Mouse (Mus musculus) MEL (cell line): Measurements from ENCODE around the gene Dusp15. TPM values are rescaled to one million over a fixed set of nuclear protein-coding genes. Genes with fewer than 3 reads are reported as not detected.

ENCODE experiments used
- DNase-seq: peaks from one replicate; pipeline ENCODE4 v3.0.0; 2011; ENCODE audit warnings: low read depth, low spot score
- H3K27ac ChIP-seq: 2 replicates; pipeline ENCODE4 v1.5.1; 2012; ENCODE audit warnings: low read depth, mild to moderate bottlenecking, control low read depth, low read length, moderate library complexity; ENCODE audit not compliant: control insufficient read depth
- H3K27me3 ChIP-seq, 2 experiments: fragments of 150-350 bp in 1 of 2; sonication (generic) in 1 of 2; 2 replicates each; pipeline ENCODE4 v1.6.1; 2012; ENCODE audit warnings: low read length in 2 of 2, mild to moderate bottlenecking in 2 of 2, improper control_type of control experiment in 1 of 2, moderate library complexity in 1 of 2; ENCODE audit not compliant: insufficient read depth in 2 of 2, control insufficient read depth in 1 of 2
- H3K36me3 ChIP-seq, 2 experiments: 2 replicates each; pipeline ENCODE4 v1.6.1; 2012 to 2014; ENCODE audit warnings: low read length in 2 of 2, improper control_type of control experiment in 1 of 2, inconsistent platforms in 1 of 2, mild to moderate bottlenecking in 1 of 2; ENCODE audit not compliant: insufficient read depth in 2 of 2, control insufficient read depth in 1 of 2
- H3K4me1 ChIP-seq, 2 experiments: fragments of 150-350 bp in 1 of 2; sonication (generic) in 1 of 2; 2 replicates each; pipeline ENCODE4 v1.6.1; 2012; ENCODE audit warnings: low read length in 2 of 2, improper control_type of control experiment in 1 of 2, mild to moderate bottlenecking in 1 of 2; ENCODE audit not compliant: insufficient read depth in 2 of 2, control insufficient read depth in 1 of 2
- H3K4me3 ChIP-seq, 2 experiments: fragments of 150-350 bp in 1 of 2; sonication (generic) in 1 of 2; 2 replicates each; pipeline ENCODE4 v1.5.1; 2012; ENCODE audit warnings: low read depth in 2 of 2, low read length in 2 of 2, mild to moderate bottlenecking in 2 of 2, moderate library complexity in 2 of 2, control low read depth in 1 of 2, improper control_type of control experiment in 1 of 2; ENCODE audit not compliant: control insufficient read depth in 1 of 2, insufficient read depth in 1 of 2
- H3K79me2 ChIP-seq: 2 replicates; pipeline ENCODE4 v1.6.1; 2012; ENCODE audit warnings: mild to moderate bottlenecking, low read length, moderate library complexity; ENCODE audit not compliant: control insufficient read depth, poor library complexity, insufficient read depth
- H3K9ac ChIP-seq: 2 replicates; pipeline ENCODE4 v1.6.1; 2012; ENCODE audit warnings: low read depth, mild to moderate bottlenecking, control low read depth, low read length, moderate library complexity; ENCODE audit not compliant: control insufficient read depth, poor library complexity, severe bottlenecking
- H3K9me3 ChIP-seq: fragments of 150-350 bp; sonication (generic); replicated peaks from 2 replicates; pipeline ENCODE4 v1.6.1; 2012; ENCODE audit warnings: mild to moderate bottlenecking, low read length, improper control_type of control experiment, moderate library complexity; ENCODE audit not compliant: insufficient read depth
- BHLHE40 ChIP-seq: IDR thresholded peaks from 2 replicates; pipeline ENCODE4 v1.6.1; 2012; ENCODE audit warnings: low read depth, mild to moderate bottlenecking, inconsistent platforms, low read length, improper control_type of control experiment, borderline replicate concordance
- CHD2 ChIP-seq: IDR thresholded peaks from 2 replicates; pipeline ENCODE4 v1.6.1; 2011; ENCODE audit warnings: low read length, improper control_type of control experiment
- CTCF ChIP-seq, 3 experiments: IDR thresholded peaks in 2 of 3; conservative IDR thresholded peaks in 1 of 3; 2 replicates each; pipeline ENCODE4 v1.5.1; 2011 to 2012; ENCODE audit warnings: low read length in 3 of 3, low read depth in 2 of 3, mild to moderate bottlenecking in 2 of 3, improper control_type of control experiment in 1 of 3, inconsistent platforms in 1 of 3, mixed read lengths in 1 of 3, moderate library complexity in 1 of 3; ENCODE audit not compliant: control insufficient read depth in 1 of 3, insufficient read depth in 1 of 3, poor library complexity in 1 of 3, severe bottlenecking in 1 of 3
- E2F4 ChIP-seq: IDR thresholded peaks from 2 replicates; pipeline ENCODE4 v1.6.1; 2011; ENCODE audit warnings: low read depth, low read length, improper control_type of control experiment, borderline replicate concordance
- ELF1 ChIP-seq: IDR thresholded peaks from 2 replicates; pipeline ENCODE4 v1.6.1; 2014; ENCODE audit warnings: low read depth, mild to moderate bottlenecking, inconsistent platforms, low read length, improper control_type of control experiment, moderate library complexity
- EP300 ChIP-seq, 2 experiments: IDR thresholded peaks; 2 replicates each; pipeline ENCODE4 v1.6.1; 2011; ENCODE audit warnings: improper control_type of control experiment in 2 of 2, low read length in 2 of 2, low read depth in 1 of 2, mild to moderate bottlenecking in 1 of 2
- ETS1 ChIP-seq: IDR thresholded peaks from 2 replicates; pipeline ENCODE4 v1.6.1; 2012; ENCODE audit warnings: low read depth, mild to moderate bottlenecking, inconsistent platforms, low read length, improper control_type of control experiment, moderate library complexity
- GABPA ChIP-seq: IDR thresholded peaks from 2 replicates; pipeline ENCODE4 v1.6.1; 2012; ENCODE audit warnings: low read depth, mild to moderate bottlenecking, inconsistent platforms, low read length, improper control_type of control experiment, moderate library complexity
- GATA1 ChIP-seq: IDR thresholded peaks from 2 replicates; pipeline ENCODE4 v1.6.1; 2011; ENCODE audit warnings: low read depth, low read length, improper control_type of control experiment
- HCFC1 ChIP-seq: IDR thresholded peaks from 2 replicates; pipeline ENCODE4 v1.6.1; 2012; ENCODE audit warnings: low read depth, mild to moderate bottlenecking, inconsistent platforms, low read length, improper control_type of control experiment, moderate library complexity
- JUND ChIP-seq: IDR thresholded peaks from 2 replicates; pipeline ENCODE4 v1.6.1; 2011; ENCODE audit warnings: low read depth, mild to moderate bottlenecking, improper control_type of control experiment, low read length
- KAT2A ChIP-seq: conservative IDR thresholded peaks from 2 replicates; pipeline ENCODE4 v1.6.1; 2012; ENCODE audit warnings: low read depth, low read length, improper control_type of control experiment, inconsistent platforms
- MAX ChIP-seq: IDR thresholded peaks from 2 replicates; pipeline ENCODE4 v1.6.1; 2011; ENCODE audit warnings: low read length, improper control_type of control experiment
- MXI1 ChIP-seq: IDR thresholded peaks from 2 replicates; pipeline ENCODE4 v1.6.1; 2011; ENCODE audit warnings: mild to moderate bottlenecking, low read depth, low read length, improper control_type of control experiment
- MYB ChIP-seq: IDR thresholded peaks from 2 replicates; pipeline ENCODE4 v1.6.1; 2011; ENCODE audit warnings: mild to moderate bottlenecking, low read depth, low read length, improper control_type of control experiment
- MYC ChIP-seq: IDR thresholded peaks from 2 replicates; pipeline ENCODE4 v1.6.1; 2011; ENCODE audit warnings: low read depth, mild to moderate bottlenecking, low read length, improper control_type of control experiment, moderate library complexity
- NELFE ChIP-seq: IDR thresholded peaks from 2 replicates; pipeline ENCODE4 v1.6.1; 2011; ENCODE audit warnings: low read depth, low read length, improper control_type of control experiment
- NRF1 ChIP-seq: IDR thresholded peaks from 2 replicates; pipeline ENCODE4 v1.6.1; 2014; ENCODE audit warnings: low read depth, mild to moderate bottlenecking, inconsistent platforms, low read length, improper control_type of control experiment, moderate library complexity; ENCODE audit not compliant: poor library complexity, insufficient read depth, severe bottlenecking
- POLR2A ChIP-seq, 2 experiments: IDR thresholded peaks; 2 replicates each; pipeline ENCODE4 v1.6.1; 2011 to 2012; ENCODE audit warnings: low read length in 2 of 2, mild to moderate bottlenecking in 2 of 2, control low read depth in 1 of 2, improper control_type of control experiment in 1 of 2, low read depth in 1 of 2, moderate library complexity in 1 of 2; ENCODE audit not compliant: control insufficient read depth in 1 of 2, insufficient read depth in 1 of 2, poor library complexity in 1 of 2
- POLR2AphosphoS2 ChIP-seq: IDR thresholded peaks from 2 replicates; pipeline ENCODE4 v1.6.1; 2011; ENCODE audit warnings: low read length, improper control_type of control experiment
- POLR2AphosphoS5 ChIP-seq: IDR thresholded peaks from 2 replicates; pipeline ENCODE4 v1.6.1; 2012; ENCODE audit warnings: low read depth, borderline replicate concordance, mild to moderate bottlenecking, inconsistent platforms, low read length, moderate library complexity, mixed read lengths
- RCOR1 ChIP-seq: IDR thresholded peaks from 2 replicates; pipeline ENCODE4 v1.6.1; 2012; ENCODE audit warnings: low read depth, mild to moderate bottlenecking, inconsistent platforms, low read length, improper control_type of control experiment
- TBP ChIP-seq: IDR thresholded peaks from 2 replicates; pipeline ENCODE4 v1.8.0; 2011; ENCODE audit warnings: low read depth, low read length, improper control_type of control experiment
- USF2 ChIP-seq, 2 experiments: IDR thresholded peaks; 2 replicates each; pipeline ENCODE4 v1.6.1; 2011 to 2012; ENCODE audit warnings: improper control_type of control experiment in 2 of 2, low read length in 2 of 2, borderline replicate concordance in 1 of 2, inconsistent platforms in 1 of 2, low read depth in 1 of 2, mild to moderate bottlenecking in 1 of 2; ENCODE audit not compliant: insufficient read depth in 1 of 2
- ZC3H11A ChIP-seq: IDR thresholded peaks from 2 replicates; pipeline ENCODE4 v1.6.1; 2012; ENCODE audit warnings: low read depth, mild to moderate bottlenecking, inconsistent platforms, low read length, improper control_type of control experiment
- ZKSCAN1 ChIP-seq: IDR thresholded peaks from 2 replicates; pipeline ENCODE4 v1.6.1; 2012; ENCODE audit warnings: low read depth, mild to moderate bottlenecking, inconsistent platforms, low read length, improper control_type of control experiment, moderate library complexity
- ZMIZ1 ChIP-seq: IDR thresholded peaks from 2 replicates; pipeline ENCODE4 v1.6.1; 2012; ENCODE audit warnings: low read depth, mild to moderate bottlenecking, inconsistent platforms, low read length, improper control_type of control experiment, moderate library complexity
- ZNF384 ChIP-seq: IDR thresholded peaks from 2 replicates; pipeline ENCODE4 v1.6.1; 2012; ENCODE audit warnings: low read depth, mild to moderate bottlenecking, inconsistent platforms, low read length, improper control_type of control experiment
- polyA plus RNA-seq, 2 experiments: library from polyadenylated mRNA; stranded (reverse) in 1 of 2; unstranded in 1 of 2; fragments of >175 nt in 1 of 2; fragments of >200 nt in 1 of 2; gene quantifications; 2 replicates each; pipeline versions ENCODE4 v1.2.1 to v1.2.4; 2012; ENCODE audit warnings: low replicate concordance in 2 of 2, low read depth in 1 of 2; ENCODE audit not compliant: insufficient read length in 2 of 2, insufficient read depth in 1 of 2, missing spikeins in 1 of 2
- total RNA-seq: library from RNA; depleted of rRNA; stranded (reverse); fragments of 300-350 nt; gene quantifications from 2 replicates; pipeline ENCODE4 v1.2.3, GENCODE M21; 2012

Gene Dusp15
- total and polyA plus RNA-seq, 3 experiments = not detected

DNA sequence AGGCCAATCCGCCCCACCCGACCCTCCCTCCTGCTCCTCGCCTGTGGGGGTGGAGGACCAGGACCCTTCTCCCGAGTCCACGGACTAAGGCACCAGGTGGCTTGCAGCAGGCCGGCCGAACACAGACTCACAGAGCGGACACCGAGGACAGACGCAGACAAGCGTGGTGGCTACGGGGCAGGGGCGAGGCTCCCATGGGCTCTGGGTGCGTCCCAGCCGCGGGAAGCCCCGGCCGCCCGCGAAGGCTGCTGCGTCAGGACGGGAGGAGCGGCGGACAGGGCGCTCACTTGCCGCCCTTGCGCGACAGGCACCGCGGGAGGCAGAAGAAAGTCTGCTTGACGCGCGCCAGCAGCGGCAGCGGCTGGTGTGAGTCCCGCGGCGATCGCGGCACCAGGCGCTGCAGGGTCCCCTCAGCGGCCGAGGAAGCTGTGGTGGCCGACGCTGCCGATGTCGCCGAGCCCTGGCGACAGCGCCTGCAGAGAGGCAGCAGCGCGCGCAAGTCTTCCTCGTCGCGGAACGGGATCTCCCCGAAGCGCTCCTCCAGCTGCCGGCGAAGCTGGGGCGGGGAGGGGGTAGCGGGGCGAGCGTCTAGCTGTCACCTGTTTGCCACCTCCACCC, 8.5 kb downstream of the Dusp15 start:
- TF ChIP-seq BHLHE40 (no peak), ZKSCAN1 (no peak), CHD2 (no peak), MAX (no peak), MYC (no peak), USF2 (IDR thresholded peaks at IDR 0.05; ENCODE audit: borderline replicate concordance in 1 of 2, insufficient read depth in 1 of 2, low read depth in 1 of 2, low read length in 2 of 2) (no peak), ELF1 (no peak), RCOR1 (no peak), HCFC1 (no peak), POLR2A (IDR thresholded peaks at IDR 0.05; ENCODE audit: control insufficient read depth in 1 of 2, insufficient read depth in 1 of 2, low read depth in 1 of 2, low read length in 2 of 2, poor library complexity in 1 of 2) (no peak), CTCF (IDR thresholded peaks at IDR 0.05 in 2 of 3, conservative IDR thresholded peaks at IDR 0.05 in 1 of 3; ENCODE audit: control insufficient read depth in 1 of 3, insufficient read depth in 1 of 3, low read depth in 2 of 3, low read length in 3 of 3, poor library complexity in 1 of 3, severe bottlenecking in 1 of 3) (no peak), GATA1 (no peak), TBP (no peak), ZC3H11A (no peak), NELFE (no peak), GABPA (no peak), E2F4 (no peak), EP300 (IDR thresholded peaks at IDR 0.05; ENCODE audit: low read depth in 1 of 2, low read length in 2 of 2) (no peak), KAT2A (no peak), ZNF384 (no peak)
- Histone ChIP-seq H3K27me3 (peaks cover 11 to 18% of the 10 kb centered on the region in 2 experiments), H3K4me3 (no peak overlapping the region), H3K79me2 (no peaks in the 10 kb centered on the region), H3K27ac (no peak overlapping the region), H3K9ac (no peak overlapping the region), H3K9me3 (no peaks in the 10 kb centered on the region), H3K4me1 (no peaks in the 10 kb centered on the region), H3K36me3 (no peaks in the 10 kb centered on the region)
- DNase-seq = no peak

DNA sequence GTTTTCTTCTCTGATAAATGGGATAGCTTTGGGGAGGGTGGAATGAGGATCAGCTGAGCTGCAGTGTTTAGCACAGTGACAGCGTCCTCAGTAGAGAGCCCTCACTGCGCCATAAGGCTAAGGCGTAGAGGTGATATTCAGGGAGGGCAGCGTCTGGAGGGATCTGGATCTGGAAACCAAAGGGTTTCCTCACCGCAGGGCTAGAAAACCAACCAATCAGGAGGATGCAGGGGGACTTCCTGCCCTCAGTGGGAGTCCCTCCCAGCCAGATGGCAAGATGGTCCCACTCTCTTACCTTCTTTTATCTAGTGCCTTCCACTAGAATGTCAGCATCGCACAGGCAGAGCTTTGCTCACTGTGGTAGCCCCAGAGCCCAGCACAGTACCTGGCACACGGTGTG, 9.7 kb downstream of the Dusp15 start:
- no peak overlapping the region for H3K27ac ChIP-seq
- peaks cover 8 to 18% of the 10 kb centered on the region in 2 experiments for H3K27me3 ChIP-seq
- H3K4me3 ChIP-seq = no peak overlapping the region
- H3K9me3 ChIP-seq = no peaks in the 10 kb centered on the region
- no peaks in the 10 kb centered on the region for H3K79me2 ChIP-seq
- DNase-seq = no peak
- no peaks in the 10 kb centered on the region for H3K36me3 ChIP-seq
- H3K9ac ChIP-seq = no peak overlapping the region
- H3K4me1 ChIP-seq = no peaks in the 10 kb centered on the region
- TF ChIP-seq RCOR1 (no peak), HCFC1 (no peak), NELFE (no peak), MXI1 (no peak), GATA1 (no peak), POLR2A (IDR thresholded peaks at IDR 0.05; ENCODE audit: control insufficient read depth in 1 of 2, insufficient read depth in 1 of 2, low read depth in 1 of 2, low read length in 2 of 2, poor library complexity in 1 of 2) (no peak), JUND (no peak), NRF1 (no peak), MAX (no peak), ZMIZ1 (no peak), MYB (no peak), KAT2A (no peak), ETS1 (no peak), MYC (no peak), GABPA (no peak), CTCF (IDR thresholded peaks at IDR 0.05 in 2 of 3, conservative IDR thresholded peaks at IDR 0.05 in 1 of 3; ENCODE audit: control insufficient read depth in 1 of 3, insufficient read depth in 1 of 3, low read depth in 2 of 3, low read length in 3 of 3, poor library complexity in 1 of 3, severe bottlenecking in 1 of 3) (no peak), ZC3H11A (no peak), POLR2AphosphoS5 (no peak), POLR2AphosphoS2 (no peak)
